Mouse (Mus musculus) stomach, postnatal 0 days (tissue): ENCODE results near the gene Fau.

Source experiments
- CTCF ChIP-seq: IDR thresholded peaks from 2 replicates; pipeline ENCODE4 v1.5.1; 2016; ENCODE audit warnings: antibody characterized with exemption, low read depth, mild to moderate bottlenecking, moderate library complexity
- EP300 ChIP-seq: optimal IDR thresholded peaks from 2 replicates; pipeline ENCODE3; 2016; ENCODE audit warnings: antibody characterized with exemption

DNA sequence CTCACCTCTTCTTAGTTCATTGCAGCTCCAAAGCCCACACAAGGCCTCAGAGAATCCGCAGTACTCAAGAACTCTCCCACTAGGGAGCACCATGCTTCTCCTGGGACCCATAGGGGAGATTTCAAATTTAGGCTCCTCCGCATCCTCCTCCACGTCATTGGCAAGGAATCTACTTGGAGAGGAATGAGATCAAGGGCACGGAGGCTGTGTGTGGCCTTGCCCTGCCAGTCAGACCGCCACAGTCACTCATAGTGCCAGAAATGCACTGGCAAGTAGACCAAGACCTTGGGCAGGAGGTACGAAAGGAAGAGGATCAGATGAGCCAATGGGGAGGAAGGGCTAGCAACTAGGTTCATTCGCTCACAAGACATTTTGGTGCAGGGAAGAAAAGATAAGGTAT lies 33.7 kb upstream of the Fau start:
- TF ChIP-seq EP300 (no peak), CTCF (no peak)
